ENCODE assay signal across 8 mouse cellular contexts in the genomic region with DNA sequence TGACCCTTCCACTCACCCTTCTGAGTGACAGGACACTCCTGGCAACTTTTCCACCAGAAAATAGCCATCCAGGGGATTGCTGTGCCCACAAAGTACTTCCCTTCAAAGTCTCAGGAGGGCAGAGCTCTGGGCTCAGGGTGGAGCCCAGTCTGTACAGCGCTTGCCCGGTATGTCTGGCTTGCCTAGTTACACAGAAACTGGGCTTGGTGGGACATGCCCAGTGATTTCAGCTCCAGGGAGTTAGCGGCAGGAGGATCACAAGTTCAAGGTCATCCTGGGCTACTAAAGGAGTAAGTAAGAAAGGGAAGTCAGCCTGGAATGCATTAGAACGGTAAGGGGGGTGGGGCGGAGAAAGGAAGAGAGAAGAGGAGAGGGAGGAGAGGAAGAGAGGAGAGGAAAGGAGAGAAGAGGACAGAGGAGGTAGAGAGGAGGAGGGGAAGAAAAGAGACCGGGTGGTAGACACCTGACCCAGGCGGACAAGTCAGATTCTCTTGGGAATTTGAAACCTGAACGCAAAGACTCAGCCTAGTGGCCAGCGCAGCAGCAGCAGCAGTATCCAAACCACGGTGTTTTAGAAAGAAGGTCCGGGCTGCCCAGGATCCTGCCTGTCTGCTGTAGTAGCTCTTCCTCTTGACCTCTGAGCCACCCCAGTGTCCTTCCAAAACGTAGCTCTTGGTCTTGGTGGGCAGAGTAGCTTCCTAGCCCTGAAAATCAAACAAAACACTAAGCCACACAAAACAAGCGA. TPM values are rescaled to one million over a fixed set of nuclear protein-coding genes. Genes with fewer than 3 reads are reported as not detected.
DNase-seq lines count a peak whose midpoint lies in the region; ATAC-seq lines count a peak whose summit lies in the region.

No protein-coding gene starts in this region.

- H3K9ac ChIP-seq in lung, embryonic 15.5 days = peak overlapping the region; percentile 48
- peak overlapping the region; percentile 71 for H3K9ac ChIP-seq in stomach, embryonic 16.5 days (ENCODE audit: low read length)

- 11% methylated on average over 13 of the region's 13 CpGs for WGBS in lung, embryonic 15.5 days
- WGBS in stomach, embryonic 16.5 days = 15% methylated on average over 13 of the region's 13 CpGs

- H3K27ac ChIP-seq in lung, embryonic 15.5 days = peak overlapping the region; percentile 74
- H3K27ac ChIP-seq in stomach, embryonic 16.5 days (ENCODE audit: low read length) = peak overlapping the region; percentile 77

- no peaks in the 10 kb centered on the region for H3K9me3 ChIP-seq in lung, embryonic 15.5 days
- no peaks in the 10 kb centered on the region for H3K9me3 ChIP-seq in stomach, embryonic 16.5 days (replicated peaks; ENCODE audit: control insufficient read depth, low read length)

- ATAC-seq in lung, embryonic 15.5 days (ENCODE audit: borderline replicate concordance, extremely low read depth, low FRiP score, low TSS enrichment) = peak; percentile 64
- ATAC-seq in stomach, embryonic 16.5 days (ENCODE audit: insufficient read depth, low FRiP score) = peak; percentile 50; the same call in 1 of the 2 replicates

- peaks cover 16% of the 10 kb centered on the region; the same call in 1 of the 2 replicates for H3K4me1 ChIP-seq in lung, embryonic 15.5 days
- peaks cover 23% of the 10 kb centered on the region for H3K4me1 ChIP-seq in stomach, embryonic 16.5 days (ENCODE audit: control insufficient read depth, insufficient read depth, low read length)

- H3K27me3 ChIP-seq in lung, embryonic 15.5 days = no peaks in the 10 kb centered on the region
- no peaks in the 10 kb centered on the region for H3K27me3 ChIP-seq in stomach, embryonic 16.5 days (ENCODE audit: control insufficient read depth, insufficient read depth, low read length)

- peak; percentile 40 for DNase-seq in retina, embryonic 14.5 days (ENCODE audit: low spot score)
- DNase-seq in retina, postnatal 1 day = no peak
- DNase-seq in forelimb bud, embryonic 11.5 days (ENCODE audit: low read depth, low spot score) = peak; percentile 36
- peak; percentile 56 for DNase-seq in kidney, adult 18-20 months
- DNase-seq in cerebellum, adult 8-10 months = no peak
- no peak for DNase-seq in thymus, postnatal 4 days

- H3K36me3 ChIP-seq in lung, embryonic 15.5 days = no peaks in the 10 kb centered on the region
- no peaks in the 10 kb centered on the region for H3K36me3 ChIP-seq in stomach, embryonic 16.5 days (ENCODE audit: control insufficient read depth, insufficient read depth, low read length)

- H3K4me2 ChIP-seq in lung, embryonic 15.5 days = peak overlapping the region; percentile 53
- H3K4me2 ChIP-seq in stomach, embryonic 16.5 days (ENCODE audit: low read depth, low read length) = peak overlapping the region; percentile 45

- H3K4me3 ChIP-seq in lung, embryonic 15.5 days = peak overlapping the region; percentile 37
- H3K4me3 ChIP-seq in stomach, embryonic 16.5 days (replicated peaks; ENCODE audit: low read length) = peak overlapping the region; percentile 42

RNA-seq across cellular contexts. Expression of gene Pcbp1, which starts 28.9 kb away (rescaled TPM):
- polyA plus RNA-seq in lung, embryonic 15.5 days (2015; fragmentation: Nextera tagmentation; extraction: Ambion mirVana) = 554 and 556 TPM in 2 replicates
- 177 and 197 TPM in 2 replicates for polyA plus RNA-seq in stomach, embryonic 16.5 days (2015; fragmentation: Nextera tagmentation; extraction: Ambion mirVana)

RNA-seq across cellular contexts. Expression of gene C87436, which starts 59.1 kb away (rescaled TPM):
- 20.9 and 22.1 TPM in 2 replicates for polyA plus RNA-seq in lung, embryonic 15.5 days (2015; fragmentation: Nextera tagmentation; extraction: Ambion mirVana)
- polyA plus RNA-seq in stomach, embryonic 16.5 days (2015; fragmentation: Nextera tagmentation; extraction: Ambion mirVana) = 23.0 and 23.4 TPM in 2 replicates

Comparison
In these comparisons a context has a peak if more than half of its experiments do, and no peak if none do; other contexts are left out.
1. DNase-seq: peak in retina, embryonic 14.5 days (single experiment), forelimb bud, embryonic 11.5 days (single experiment) and kidney, adult 18-20 months (single experiment); none in retina, postnatal 1 day (single experiment), cerebellum, adult 8-10 months (single experiment) and thymus, postnatal 4 days (single experiment).